Mouse (Mus musculus) liver, adult 2 months (tissue): ENCODE measurements around the gene Slco1a5. TPM values are rescaled to one million over a fixed set of nuclear protein-coding genes. Genes with fewer than 3 reads are reported as not detected.

ENCODE experiments used
- DNase-seq: peaks from one replicate; pipeline ENCODE4 v3.0.0-alpha.2; 2011; ENCODE audit warnings: low read depth, low spot score; ENCODE audit errors: extremely low read depth
- H3K27ac ChIP-seq: fragments of 200-500 bp; replicated peaks from 2 replicates; pipeline ENCODE4 v1.5.1; 2012; ENCODE audit warnings: low read depth, mild to moderate bottlenecking, control low read depth, inconsistent platforms, low read length; ENCODE audit not compliant: insufficient read depth
- H3K27me3 ChIP-seq: fragments of 200-500 bp; 2 replicates; pipeline ENCODE4 v1.6.1; 2012; ENCODE audit warnings: mild to moderate bottlenecking, moderate library complexity, low read length, inconsistent platforms; ENCODE audit not compliant: control insufficient read depth, insufficient read depth
- H3K36me3 ChIP-seq: fragments of 200-500 bp; 2 replicates; pipeline ENCODE4 v1.6.1; 2012; ENCODE audit warnings: low read length, inconsistent platforms; ENCODE audit not compliant: control insufficient read depth, insufficient read depth
- H3K4me1 ChIP-seq: fragments of 200-500 bp; 2 replicates; pipeline ENCODE4 v1.6.1; 2011; ENCODE audit warnings: low read length; ENCODE audit not compliant: control insufficient read depth, insufficient read depth
- H3K4me3 ChIP-seq: fragments of 200-500 bp; 2 replicates; pipeline ENCODE4 v1.5.1; 2011; ENCODE audit warnings: low read depth, mild to moderate bottlenecking, control low read depth, low read length, moderate library complexity; ENCODE audit not compliant: insufficient read depth
- H3K79me2 ChIP-seq: fragments of 200-500 bp; 2 replicates; pipeline ENCODE4 v1.6.1; 2012; ENCODE audit warnings: inconsistent platforms, mild to moderate bottlenecking, low read length, moderate library complexity; ENCODE audit not compliant: control insufficient read depth, insufficient read depth
- H3K9ac ChIP-seq: fragments of 200-500 bp; 2 replicates; pipeline ENCODE4 v1.6.1; 2012; ENCODE audit warnings: low read depth, mild to moderate bottlenecking, control low read depth, inconsistent platforms, low read length
- CTCF ChIP-seq: fragments of 200-500 bp; IDR thresholded peaks from 2 replicates; pipeline ENCODE4 v1.5.1; 2011; ENCODE audit warnings: low read depth, low read length, control low read depth
- POLR2A ChIP-seq: fragments of 200-500 bp; IDR thresholded peaks from 2 replicates; pipeline ENCODE4 v1.6.1; 2011; ENCODE audit warnings: low read length, control low read depth; ENCODE audit not compliant: insufficient read depth; ENCODE audit errors: extremely low read depth
- WGBS: fragments of 180-500 bp; shearing (Covaris S2); methylation state at CpG from one replicate; pipeline ENCODE4 v1.1.7; 2018; 5-methylcytosine and 5-hydroxymethylcytosine counted together
- polyA plus RNA-seq: library from polyadenylated mRNA; depleted of rRNA; stranded (reverse); fragments of >200 nt; gene quantifications from 2 replicates; pipeline ENCODE4 v1.2.3, GENCODE M21; 2012
- total RNA-seq: library from RNA; depleted of rRNA; stranded (reverse); fragments of >200 nt; gene quantifications from 2 replicates; pipeline ENCODE4 v1.2.3, GENCODE M21; 2014

Slco1a5 gene
- total and polyA plus RNA-seq, 2 experiments, result not detected

GRCm38 (mm10) chr6:142245065-142245464 is 77.7 kb downstream of the Slco1a5 start:
- H3K9ac ChIP-seq, result no peak overlapping the region
- H3K79me2 ChIP-seq, result no peaks in the 10 kb centered on the region
- no peak overlapping the region for H3K27ac ChIP-seq
- H3K27me3 ChIP-seq, result no peaks in the 10 kb centered on the region
- H3K4me3 ChIP-seq, result no peak overlapping the region
- TF ChIP-seq POLR2A (no peak), CTCF (no peak)
- no peak for DNase-seq
- no peaks in the 10 kb centered on the region for H3K4me1 ChIP-seq
- H3K36me3 ChIP-seq, result no peaks in the 10 kb centered on the region
- WGBS, result 81% methylated on average over 5 of the region's 5 CpGs

- Histone ChIP-seq H3K9ac (no peak overlapping the region), H3K36me3 (no peaks in the 10 kb centered on the region), H3K27ac (no peak overlapping the region), H3K79me2 (no peaks in the 10 kb centered on the region), H3K4me1 (no peaks in the 10 kb centered on the region), H3K27me3 (no peaks in the 10 kb centered on the region), H3K4me3 (no peak overlapping the region)
- WGBS, result 70% methylated on average over 1 of the region's 1 CpGs
- TF ChIP-seq CTCF (no peak), POLR2A (no peak)
- DNase-seq, result no peak
These were observed 83.3 kb downstream of the Slco1a5 start for GRCm38 (mm10) chr6:142239468-142239867.

- no peak for DNase-seq
- Histone ChIP-seq H3K9ac (no peak overlapping the region), H3K27ac (no peak overlapping the region), H3K79me2 (no peaks in the 10 kb centered on the region), H3K4me3 (no peak overlapping the region), H3K4me1 (no peaks in the 10 kb centered on the region), H3K36me3 (no peaks in the 10 kb centered on the region), H3K27me3 (no peaks in the 10 kb centered on the region)
- no peak for TF ChIP-seq CTCF
- TF ChIP-seq POLR2A, result no peak
These were observed 102.6 kb downstream of the Slco1a5 start for GRCm38 (mm10) chr6:142220138-142220537.

DNA sequence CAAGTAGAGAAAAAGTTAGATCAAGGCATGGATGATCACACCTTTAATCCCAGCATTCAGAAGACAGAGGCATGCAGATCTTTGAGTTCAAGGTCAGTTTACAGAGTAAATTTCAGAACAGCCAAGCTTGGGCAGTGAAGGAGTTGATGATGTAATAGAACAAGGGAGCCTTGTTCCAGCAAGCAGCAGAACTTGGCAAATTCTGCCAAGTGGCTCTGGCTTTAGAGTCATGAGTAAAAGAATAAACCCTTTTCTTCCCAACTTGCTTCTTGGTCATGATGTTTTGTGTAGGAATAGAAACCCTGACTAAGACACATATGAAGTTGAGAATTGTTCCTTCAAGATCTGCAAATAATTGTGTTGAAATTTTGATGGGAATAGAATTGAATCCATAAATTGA is 111.0 kb downstream of the Slco1a5 start:
- no peak overlapping the region for H3K27ac ChIP-seq
- no peak for TF ChIP-seq CTCF
- no peak for TF ChIP-seq POLR2A
- H3K36me3 ChIP-seq, result no peaks in the 10 kb centered on the region
- H3K4me3 ChIP-seq, result no peak overlapping the region
- H3K27me3 ChIP-seq, result no peaks in the 10 kb centered on the region
- H3K4me1 ChIP-seq, result no peaks in the 10 kb centered on the region
- DNase-seq, result peak; percentile 13
- H3K9ac ChIP-seq, result no peak overlapping the region
- H3K79me2 ChIP-seq, result no peaks in the 10 kb centered on the region

GRCm38 (mm10) chr6:142209749-142210148 is 113.0 kb downstream of the Slco1a5 start:
- H3K4me3 ChIP-seq, result no peak overlapping the region
- TF ChIP-seq CTCF (no peak), POLR2A (no peak)
- no peak overlapping the region for H3K27ac ChIP-seq
- H3K36me3 ChIP-seq, result no peaks in the 10 kb centered on the region
- H3K9ac ChIP-seq, result no peak overlapping the region
- no peak for DNase-seq
- H3K79me2 ChIP-seq, result no peaks in the 10 kb centered on the region
- no peaks in the 10 kb centered on the region for H3K27me3 ChIP-seq
- H3K4me1 ChIP-seq, result no peaks in the 10 kb centered on the region

GRCm38 (mm10) chr6:142208421-142208820 is 114.4 kb downstream of the Slco1a5 start, which contains the start of gene Slco1a6:
TSS of gene Slco1a6 (minus strand) at chr6:142208521.
- Histone ChIP-seq H3K9ac (no peak within 1 kb of the TSS), H3K27me3 (no peaks in the 10 kb centered on the region), H3K4me3 (no peak within 1 kb of the TSS), H3K79me2 (no peaks in the 10 kb centered on the region), H3K27ac (no peak within 1 kb of the TSS), H3K36me3 (no peaks in the 10 kb centered on the region), H3K4me1 (no peaks in the 10 kb centered on the region)
- WGBS, result 94% methylated on average over 4 of the region's 4 CpGs
- TF ChIP-seq CTCF, result no peak
- no peak for TF ChIP-seq POLR2A
- DNase-seq, result no peak
